Mouse (Mus musculus) bone marrow macrophage, adult 2 months (primary cell): ENCODE results near the gene Foxe3.

Source experiments
- CTCF ChIP-seq: IDR thresholded peaks from 2 replicates; pipeline ENCODE4 v1.5.1; 2012; ENCODE audit warnings: low read depth, mild to moderate bottlenecking, low read length, moderate library complexity
- POLR2A ChIP-seq: IDR thresholded peaks from 2 replicates; pipeline ENCODE4 v1.6.1; 2012; ENCODE audit warnings: mild to moderate bottlenecking, low read depth, low read length, borderline replicate concordance

DNA sequence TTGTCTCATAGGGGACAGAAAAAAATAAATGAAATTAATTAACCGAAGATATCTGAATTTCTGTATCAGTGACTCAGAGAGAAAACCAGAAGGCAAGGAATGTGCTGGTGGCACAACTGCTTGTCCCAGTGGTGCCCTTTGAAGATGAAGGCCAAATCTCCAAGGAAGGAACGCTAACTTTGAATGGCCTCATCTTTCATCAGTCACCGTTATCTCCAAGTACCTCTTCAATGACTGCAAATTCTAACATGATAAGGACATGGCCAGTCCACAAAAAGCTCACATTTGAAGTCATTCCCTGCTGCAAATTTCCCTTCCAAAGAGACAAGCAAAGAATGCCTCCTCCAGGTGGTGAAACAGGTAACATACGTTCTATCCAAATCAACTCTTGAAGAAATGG lies 33.0 kb upstream of the Foxe3 start:
- TF ChIP-seq CTCF (no peak), POLR2A (no peak)
